Mouse (Mus musculus) CH12.LX (cell line): ENCODE results near the gene Supt3. TPM values are rescaled to one million over a fixed set of nuclear protein-coding genes. Genes with fewer than 3 reads are reported as not detected.

Source experiments
- DNase-seq: peaks from one replicate; pipeline ENCODE4 v3.0.0-alpha.2; 2013; ENCODE audit errors: extremely low read depth
- H3K27ac ChIP-seq: 2 replicates; pipeline ENCODE4 v1.5.1; 2012; ENCODE audit warnings: low read depth, mild to moderate bottlenecking, control low read depth, moderate library complexity; ENCODE audit not compliant: insufficient read depth
- H3K27me3 ChIP-seq: replicated peaks from 2 replicates; pipeline ENCODE3; 2012; ENCODE audit warnings: inconsistent platforms
- H3K36me3 ChIP-seq, 2 experiments: replicated peaks in 1 of 2; 2 replicates each; pipeline versions ENCODE3 to v1.6.1; 2012; ENCODE audit warnings: inconsistent platforms in 1 of 2, low read length in 1 of 2, mild to moderate bottlenecking in 1 of 2, mixed read lengths in 1 of 2, moderate library complexity in 1 of 2; ENCODE audit not compliant: control insufficient read depth in 1 of 2, insufficient read depth in 1 of 2
- H3K4me1 ChIP-seq, 2 experiments: 2 replicates each; pipeline ENCODE4 v1.6.1; 2012; ENCODE audit warnings: inconsistent platforms in 1 of 2, moderate library complexity in 1 of 2; ENCODE audit not compliant: insufficient read depth in 2 of 2, control insufficient read depth in 1 of 2
- H3K4me2 ChIP-seq: 2 replicates; pipeline ENCODE4 v1.6.1; 2012; ENCODE audit warnings: low read depth, mild to moderate bottlenecking, control low read depth; ENCODE audit not compliant: poor library complexity, insufficient read depth, severe bottlenecking
- H3K4me3 ChIP-seq, 3 experiments: fragments of 150-350 bp in 1 of 3; sonication (generic) in 1 of 3; replicated peaks in 1 of 3; 2 replicates each; pipeline versions ENCODE3 to v1.5.1; 2011 to 2012; ENCODE audit warnings: low read depth in 2 of 3, low read length in 2 of 3, mild to moderate bottlenecking in 2 of 3, moderate library complexity in 2 of 3, control low read depth in 1 of 3, improper control_type of control experiment in 1 of 3, inconsistent platforms in 1 of 3, mixed read lengths in 1 of 3; ENCODE audit not compliant: poor library complexity in 1 of 3
- H3K79me2 ChIP-seq: replicated peaks from 2 replicates; pipeline ENCODE4 v1.6.1; 2012; ENCODE audit warnings: mild to moderate bottlenecking, moderate library complexity; ENCODE audit not compliant: control insufficient read depth, poor library complexity, insufficient read depth, severe bottlenecking; ENCODE audit errors: extremely low read depth
- H3K9ac ChIP-seq: 2 replicates; pipeline ENCODE4 v1.6.1; 2012; ENCODE audit warnings: low read depth, mild to moderate bottlenecking, control low read depth, moderate library complexity; ENCODE audit not compliant: insufficient read depth
- H3K9me3 ChIP-seq: replicated peaks from 2 replicates; pipeline ENCODE3; 2012; ENCODE audit warnings: low read length, inconsistent platforms, mixed read lengths
- CTCF ChIP-seq, 2 experiments: IDR thresholded peaks in 1 of 2; conservative IDR thresholded peaks in 1 of 2; 2 replicates each; pipeline ENCODE4 v1.5.1; 2011 to 2012; ENCODE audit warnings: low read depth in 2 of 2, low read length in 2 of 2, improper control_type of control experiment in 1 of 2, inconsistent platforms in 1 of 2, mild to moderate bottlenecking in 1 of 2, moderate library complexity in 1 of 2
- ELF1 ChIP-seq: IDR thresholded peaks from 2 replicates; pipeline ENCODE4 v1.6.1; 2014; ENCODE audit warnings: low read depth, mild to moderate bottlenecking, inconsistent platforms, low read length, improper control_type of control experiment
- GABPA ChIP-seq: IDR thresholded peaks from 2 replicates; pipeline ENCODE4 v1.6.1; 2012; ENCODE audit warnings: low read depth, low read length, improper control_type of control experiment, inconsistent platforms; ENCODE audit not compliant: insufficient replicate concordance
- JUN ChIP-seq: IDR thresholded peaks from 2 replicates; pipeline ENCODE4 v1.6.1; 2011; ENCODE audit warnings: low read depth, mild to moderate bottlenecking, low read length, improper control_type of control experiment, moderate library complexity; ENCODE audit not compliant: insufficient read depth
- JUND ChIP-seq: conservative IDR thresholded peaks from 2 replicates; pipeline ENCODE4 v1.6.1; 2011; ENCODE audit warnings: low read depth, low read length, improper control_type of control experiment
- KAT2A ChIP-seq: IDR thresholded peaks from 2 replicates; pipeline ENCODE4 v1.6.1; 2012; ENCODE audit warnings: low read length, improper control_type of control experiment, inconsistent platforms; ENCODE audit not compliant: insufficient replicate concordance
- MAX ChIP-seq: IDR thresholded peaks from 2 replicates; pipeline ENCODE4 v1.6.1; 2011; ENCODE audit warnings: low read length, improper control_type of control experiment
- MAZ ChIP-seq: IDR thresholded peaks from 2 replicates; pipeline ENCODE4 v1.6.1; 2012; ENCODE audit warnings: low read depth, mild to moderate bottlenecking, inconsistent platforms, low read length, improper control_type of control experiment, moderate library complexity
- MXI1 ChIP-seq: IDR thresholded peaks from 2 replicates; pipeline ENCODE4 v1.6.1; 2011; ENCODE audit warnings: mild to moderate bottlenecking, low read depth, low read length, improper control_type of control experiment
- NRF1 ChIP-seq: IDR thresholded peaks from 2 replicates; pipeline ENCODE4 v1.6.1; 2014; ENCODE audit warnings: low read depth, mild to moderate bottlenecking, inconsistent platforms, low read length, improper control_type of control experiment, moderate library complexity
- PAX5 ChIP-seq: IDR thresholded peaks from 2 replicates; pipeline ENCODE4 v1.6.1; 2012; ENCODE audit warnings: low read length, inconsistent platforms, mixed read lengths
- SIN3A ChIP-seq: IDR thresholded peaks from 2 replicates; pipeline ENCODE4 v1.6.1; 2012; ENCODE audit warnings: low read length, improper control_type of control experiment, inconsistent platforms
- SMC3 ChIP-seq: IDR thresholded peaks from 2 replicates; pipeline ENCODE4 v1.6.1; 2011; ENCODE audit warnings: low read depth, low read length, improper control_type of control experiment
- TCF12 ChIP-seq: IDR thresholded peaks from 2 replicates; pipeline ENCODE4 v1.6.1; 2014; ENCODE audit warnings: low read depth, mild to moderate bottlenecking, inconsistent platforms, low read length, improper control_type of control experiment
- UBTF ChIP-seq: IDR thresholded peaks from 2 replicates; pipeline ENCODE4 v1.6.1; 2012; ENCODE audit warnings: low read depth, mild to moderate bottlenecking, inconsistent platforms, low read length, improper control_type of control experiment, moderate library complexity
- USF1 ChIP-seq: IDR thresholded peaks from 2 replicates; pipeline ENCODE4 v1.6.1; 2014; ENCODE audit warnings: low read depth, mild to moderate bottlenecking, inconsistent platforms, low read length, improper control_type of control experiment
- USF2 ChIP-seq: conservative IDR thresholded peaks from 2 replicates; pipeline ENCODE4 v1.6.1; 2011; ENCODE audit warnings: low read depth, low read length, improper control_type of control experiment
- ZKSCAN1 ChIP-seq: IDR thresholded peaks from 2 replicates; pipeline ENCODE4 v1.6.1; 2012; ENCODE audit warnings: low read depth, inconsistent platforms, low read length, improper control_type of control experiment, borderline replicate concordance
- dilution Hi-C: fragments of 300-500 bp; cut with MboI; formaldehyde crosslinking; loops from 2 replicates; pipeline ENCODE4 v1.14.3; 2020; ENCODE audit warnings: low sequenced_read_pairs; ENCODE audit not compliant: extremely low pct_unique_long_range_greater_than_20kb, extremely low pct_ligation_motif_present
- in situ Hi-C: fragments of 300-500 bp; cut with MboI; formaldehyde crosslinking; loops from 3 replicates; pipeline ENCODE4 v1.14.3; 2019; ENCODE audit warnings: low sequenced_read_pairs, low pct_ligation_motif_present, low pct_unique_long_range_greater_than_20kb, mixed read lengths
- polyA plus RNA-seq: library from polyadenylated mRNA; unstranded; fragments of >175 nt; gene quantifications from 2 replicates; pipeline ENCODE4 v1.2.1, GENCODE M21; 2012; ENCODE audit warnings: low read depth; ENCODE audit not compliant: insufficient read length
- total RNA-seq, 2 experiments: library from RNA; depleted of rRNA; stranded (reverse); fragments of 300-350 nt in 1 of 2; fragments of >200 nt in 1 of 2; gene quantifications; 2 replicates each; pipeline ENCODE4 v1.2.3; 2012 to 2014

Gene Supt3
- total and polyA plus RNA-seq, 3 experiments = 8.3 to 22.7 (median 13.1) TPM

DNA sequence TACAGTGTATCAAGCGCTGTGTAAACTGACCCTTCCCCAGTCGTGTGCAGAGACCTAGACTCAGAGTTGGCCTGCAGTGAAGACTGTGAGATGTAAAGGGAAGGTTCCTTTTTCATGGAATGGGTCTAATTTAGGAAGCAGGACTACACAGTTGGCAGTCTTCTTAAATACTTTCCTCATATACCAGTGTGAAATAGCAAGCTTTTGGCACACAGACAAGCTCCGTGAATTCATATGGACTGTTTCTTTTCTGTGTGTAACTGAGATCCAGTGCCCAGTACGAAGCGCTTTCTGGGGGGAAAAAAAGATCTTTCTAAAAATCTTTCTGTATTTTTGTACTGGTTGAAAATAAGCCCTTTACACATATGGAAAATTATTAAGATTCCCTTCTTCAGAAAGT is 286.8 kb downstream of the Supt3 start:
- H3K9ac ChIP-seq = no peak overlapping the region
- TF ChIP-seq JUND (no peak), JUN (no peak), MAZ (no peak), NRF1 (no peak), CTCF (conservative IDR thresholded peaks at IDR 0.05 in 1 of 2, IDR thresholded peaks at IDR 0.05 in 1 of 2; ENCODE audit: low read depth in 2 of 2, low read length in 2 of 2) (no peak), MXI1 (no peak), PAX5 (no peak), GABPA (no peak), ELF1 (no peak), UBTF (no peak), USF2 (no peak), SIN3A (no peak), TCF12 (no peak), MAX (no peak), KAT2A (no peak), ZKSCAN1 (no peak), SMC3 (no peak), USF1 (no peak)
- H3K4me2 ChIP-seq = no peak overlapping the region
- dilution Hi-C loops (no loop called here), in situ Hi-C loops (no loop called here)
- H3K4me3 ChIP-seq = no peak overlapping the region
- no peaks in the 10 kb centered on the region for H3K9me3 ChIP-seq
- no peaks in the 10 kb centered on the region for H3K27me3 ChIP-seq
- no peaks in the 10 kb centered on the region for H3K4me1 ChIP-seq
- no peak overlapping the region for H3K27ac ChIP-seq
- DNase-seq = no peak
- H3K79me2 ChIP-seq = no peaks in the 10 kb centered on the region
- no peaks in the 10 kb centered on the region for H3K36me3 ChIP-seq

DNA sequence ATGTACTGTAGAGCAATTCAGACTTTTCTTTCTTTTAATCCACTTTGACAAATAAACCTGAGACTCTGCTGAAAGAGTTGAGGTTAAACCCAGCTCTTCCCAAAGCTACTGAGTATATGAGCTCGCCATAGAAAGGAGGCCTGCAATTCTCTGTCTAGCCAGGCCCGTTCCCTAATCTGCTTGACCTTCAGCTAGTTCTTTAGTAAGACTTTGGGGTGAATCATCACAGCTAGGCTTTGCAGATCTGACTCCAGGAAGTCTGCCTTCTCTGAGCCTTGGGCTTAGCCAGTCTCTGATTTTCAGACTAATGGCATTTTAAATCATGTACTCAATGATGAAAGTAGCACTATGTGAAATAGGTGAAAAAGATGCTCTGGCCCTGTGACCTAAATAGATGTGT is 288.5 kb downstream of the Supt3 start:
- Histone ChIP-seq H3K36me3 (no peaks in the 10 kb centered on the region), H3K4me3 (no peak overlapping the region), H3K4me2 (no peak overlapping the region), H3K27ac (no peak overlapping the region), H3K9me3 (no peaks in the 10 kb centered on the region), H3K4me1 (no peaks in the 10 kb centered on the region), H3K9ac (no peak overlapping the region), H3K79me2 (no peaks in the 10 kb centered on the region), H3K27me3 (no peaks in the 10 kb centered on the region)
- dilution Hi-C loops = no loop called here
- no peak for TF ChIP-seq PAX5
- no peak for DNase-seq
- in situ Hi-C loops = no loop called here
